Mouse (Mus musculus) megakaryocyte-erythroid progenitor cell, adult 5-6 weeks (primary cell): ENCODE results near the gene Asnsd1. TPM values are rescaled to one million over a fixed set of nuclear protein-coding genes. Genes with fewer than 3 reads are reported as not detected.
A peak's percentile ranks its signal among the peaks of the same experiment; 100 is the strongest.
"Not testable (repeated sequence)": the region's sequence is repeated elsewhere in the genome, so short reads cannot be mapped to it uniquely, and the experiment has no call there.

Source experiments
- ATAC-seq: replicated peaks from 2 replicates; pipeline ENCODE4 v1.8.0; 2016; ENCODE audit warnings: mild to moderate bottlenecking, inconsistent platforms; ENCODE audit not compliant: severe bottlenecking, poor library complexity, low FRiP score, low TSS enrichment
- total RNA-seq, 2 experiments: library from RNA; stranded (forward) in 1 of 2; stranded (reverse) in 1 of 2; fragments of 200-1000, 215-1000 nt in 1 of 2; fragments of >200 nt in 1 of 2; fragmentation: Nextera tagmentation in 1 of 2; gene quantifications; 2 replicates each; pipeline ENCODE4 v1.2.3; 2014 to 2017

Asnsd1 gene
- total RNA-seq (2014; fragmentation: Nextera tagmentation) (54.5 and 76.1 TPM in 2 replicates), total RNA-seq (2017) (79.9 and 85.0 TPM in 2 replicates)

DNA sequence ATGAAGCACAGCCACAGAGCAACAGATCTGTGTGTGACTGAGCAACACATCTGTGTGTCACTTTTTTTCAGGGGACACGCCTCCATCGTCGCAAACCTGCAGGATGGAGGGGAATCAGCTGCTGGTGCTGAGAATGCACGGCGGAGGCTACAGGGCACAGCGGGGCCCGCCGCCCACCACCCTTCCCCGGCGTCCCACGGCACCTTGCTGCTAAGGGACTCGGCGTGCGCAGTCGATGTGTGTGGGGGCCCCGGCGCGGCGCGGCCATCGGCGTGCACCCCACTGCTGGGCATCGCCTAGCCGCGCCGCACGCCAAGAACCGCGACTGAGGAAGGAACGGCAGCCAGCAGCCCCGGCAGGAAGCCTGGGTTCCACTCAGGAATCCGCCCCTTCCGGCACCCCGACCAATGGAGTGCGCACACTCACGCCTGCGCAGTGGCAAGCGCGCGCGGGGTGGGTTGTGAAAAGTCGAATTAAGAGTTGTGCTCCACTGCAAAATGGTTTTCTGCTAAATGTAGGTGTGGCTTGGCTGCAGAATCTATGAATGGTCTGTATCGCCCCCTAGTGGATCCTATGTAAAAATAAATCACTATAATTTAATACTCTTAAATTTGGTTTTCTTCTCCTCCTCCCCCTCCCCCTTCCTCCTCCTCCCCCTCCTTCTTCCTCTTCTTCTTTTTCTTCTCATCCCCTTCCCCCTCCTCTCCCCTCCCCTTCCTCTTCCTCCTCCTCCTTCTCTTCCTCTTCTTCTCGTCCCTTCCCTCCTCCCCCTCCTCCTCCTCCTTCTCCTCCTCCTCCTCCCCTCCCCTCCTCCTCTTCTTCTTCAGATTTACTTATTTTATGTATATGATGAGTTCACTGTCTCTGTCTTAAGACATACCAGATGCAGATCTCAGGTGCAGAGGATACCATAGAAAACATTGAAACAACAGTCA, at the start of gene Asnsd1, which contains the start of the genes Asdurf and Gm28551:
Asnsd1 (minus strand) TSS at position 426 of the 935 bp plus-strand sequence.
Asdurf (minus strand) TSS at position 293 of the 935 bp plus-strand sequence.
Gm28551 (minus strand) TSS at position 341 of the 935 bp plus-strand sequence.
- ATAC-seq = peak; percentile 100

GRCm38 (mm10) chr1:53393936-53394760, 41.6 kb upstream of the Asnsd1 start:
- ATAC-seq = not testable (repeated sequence)

- ATAC-seq = no peak
Measured at GRCm38 (mm10) chr1:53388762-53389161, 36.2 kb upstream of the Asnsd1 start.

DNA sequence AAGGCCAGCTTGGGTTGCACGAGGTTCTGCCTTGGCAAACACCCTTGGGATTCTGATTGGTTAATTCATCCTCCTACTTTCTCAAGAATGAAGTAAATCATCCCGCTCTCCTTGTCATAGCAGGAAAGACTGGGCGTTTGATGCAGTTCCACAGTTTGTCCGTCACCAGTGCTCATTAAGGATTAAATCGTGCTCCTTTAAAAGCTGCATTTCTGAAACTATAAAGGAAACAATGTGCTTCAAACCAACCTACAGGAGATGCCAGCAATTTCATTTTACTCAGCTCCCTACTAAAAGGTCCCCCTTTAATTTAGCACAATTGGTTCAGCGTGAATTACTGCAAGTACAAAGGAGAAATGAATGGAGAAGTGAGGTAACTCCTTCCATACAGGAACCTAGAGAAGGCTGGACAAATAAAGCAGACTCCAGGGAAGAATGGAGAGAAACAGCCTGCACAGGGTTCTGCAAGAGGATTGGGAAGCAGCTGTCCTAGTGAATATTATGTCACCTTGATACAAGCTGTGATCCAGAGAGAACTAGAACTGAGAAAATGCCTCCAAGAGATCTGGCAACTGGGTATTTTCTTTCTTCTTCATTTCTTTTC, 31.6 kb upstream of the Asnsd1 start:
- no peak for ATAC-seq

DNA sequence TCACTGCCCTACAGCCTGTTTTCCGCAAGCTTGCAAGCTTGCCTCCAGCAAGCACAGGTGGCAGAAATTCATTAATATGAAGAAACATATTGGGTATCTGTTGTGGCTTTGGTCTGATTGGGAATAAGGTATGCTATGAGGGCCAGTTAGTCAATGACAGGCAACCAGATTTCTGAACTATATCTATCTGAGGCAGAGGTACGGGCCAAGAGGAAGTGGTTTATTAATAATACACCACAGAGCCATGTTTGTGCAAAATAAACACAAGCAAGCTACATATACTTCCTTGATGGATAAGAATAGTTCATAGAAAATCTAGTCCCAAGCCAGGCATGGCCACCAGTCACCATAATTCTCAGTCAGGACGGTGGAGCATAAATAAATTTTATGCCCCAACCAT, 25.2 kb upstream of the Asnsd1 start:
- no peak for ATAC-seq

DNA sequence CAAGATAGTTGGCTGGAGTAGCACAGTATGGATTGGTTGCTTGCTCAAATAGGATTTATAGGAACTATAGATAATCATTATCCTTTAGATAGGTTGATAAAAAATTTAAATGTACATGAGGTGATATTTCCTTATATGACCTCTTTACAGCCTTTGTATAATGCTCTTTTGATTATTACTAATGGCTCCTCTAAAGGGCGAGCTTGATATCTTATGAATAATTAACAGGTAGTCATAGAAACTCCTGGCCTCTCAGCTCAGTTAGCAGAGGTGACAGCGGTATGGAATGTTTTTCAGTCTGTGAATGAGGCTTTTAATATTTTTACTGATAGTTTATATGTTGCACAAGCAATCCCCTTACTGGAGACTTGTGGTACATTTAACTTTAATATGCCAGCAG, 23.4 kb upstream of the Asnsd1 start:
- not testable (repeated sequence) for ATAC-seq

DNA sequence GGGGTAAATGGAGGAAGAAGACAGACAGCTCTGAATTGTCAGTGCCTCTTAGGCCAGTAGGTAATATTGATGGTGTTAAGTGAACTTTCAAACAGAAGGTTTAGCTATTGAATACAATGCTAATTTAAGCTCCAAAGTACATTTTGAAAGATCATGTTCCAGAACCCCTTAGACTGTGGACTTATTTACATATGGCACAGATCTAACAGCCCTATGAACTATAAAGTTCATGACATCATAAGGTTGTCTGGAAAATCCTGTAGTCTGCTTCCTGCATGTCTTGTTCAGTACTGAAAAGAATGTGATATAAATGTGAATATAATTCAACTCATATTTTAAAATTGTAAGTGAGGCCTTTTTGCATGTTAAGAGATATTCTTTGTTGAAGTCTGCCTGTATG, 6.4 kb upstream of the Asnsd1 start:
- no peak for ATAC-seq

GRCm38 (mm10) chr1:53341071-53341470, 11.5 kb downstream of the Asnsd1 start:
- no peak for ATAC-seq

DNA sequence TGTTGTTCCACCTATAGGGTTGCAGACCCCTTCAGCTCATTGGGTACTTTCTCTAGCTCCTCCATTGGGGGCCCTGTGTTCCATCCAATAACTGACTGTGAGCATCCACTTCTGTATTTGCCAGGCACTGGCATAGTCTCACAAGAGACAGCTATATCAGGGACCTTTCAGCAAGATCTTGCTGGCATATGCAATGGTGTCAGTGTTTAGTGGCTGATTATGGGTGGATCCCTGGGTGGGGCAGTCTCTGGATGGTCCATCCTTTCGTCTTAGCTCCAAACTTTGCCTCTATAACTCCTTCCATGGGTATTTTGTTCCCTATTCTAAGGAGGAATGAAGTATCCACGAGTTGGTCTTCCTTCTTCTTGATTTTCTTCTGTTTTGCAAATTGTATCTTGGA, 15.1 kb downstream of the Asnsd1 start:
- not testable (repeated sequence) for ATAC-seq

- no peak for ATAC-seq
Measured at GRCm38 (mm10) chr1:53335465-53335864, 17.1 kb downstream of the Asnsd1 start.

DNA sequence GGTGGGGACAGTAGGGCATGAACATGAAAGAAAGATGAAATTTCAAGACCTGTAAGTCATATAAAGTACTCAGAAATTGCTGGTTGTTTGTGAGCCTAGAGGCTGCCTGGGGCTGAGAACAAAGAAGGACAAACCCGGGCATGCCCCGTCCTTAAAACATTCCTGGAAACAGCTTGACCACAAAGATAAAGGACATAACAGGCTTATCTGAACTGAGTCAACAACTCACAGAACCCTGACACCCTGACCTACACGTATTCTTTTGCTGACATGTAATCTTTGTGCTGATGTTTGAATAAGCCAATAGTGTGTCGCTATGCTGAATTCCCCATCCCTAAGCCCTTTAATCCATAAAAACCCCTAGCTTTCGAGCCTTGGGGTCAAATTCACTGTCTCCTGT, 19.0 kb downstream of the Asnsd1 start:
- ATAC-seq = not testable (repeated sequence)

DNA sequence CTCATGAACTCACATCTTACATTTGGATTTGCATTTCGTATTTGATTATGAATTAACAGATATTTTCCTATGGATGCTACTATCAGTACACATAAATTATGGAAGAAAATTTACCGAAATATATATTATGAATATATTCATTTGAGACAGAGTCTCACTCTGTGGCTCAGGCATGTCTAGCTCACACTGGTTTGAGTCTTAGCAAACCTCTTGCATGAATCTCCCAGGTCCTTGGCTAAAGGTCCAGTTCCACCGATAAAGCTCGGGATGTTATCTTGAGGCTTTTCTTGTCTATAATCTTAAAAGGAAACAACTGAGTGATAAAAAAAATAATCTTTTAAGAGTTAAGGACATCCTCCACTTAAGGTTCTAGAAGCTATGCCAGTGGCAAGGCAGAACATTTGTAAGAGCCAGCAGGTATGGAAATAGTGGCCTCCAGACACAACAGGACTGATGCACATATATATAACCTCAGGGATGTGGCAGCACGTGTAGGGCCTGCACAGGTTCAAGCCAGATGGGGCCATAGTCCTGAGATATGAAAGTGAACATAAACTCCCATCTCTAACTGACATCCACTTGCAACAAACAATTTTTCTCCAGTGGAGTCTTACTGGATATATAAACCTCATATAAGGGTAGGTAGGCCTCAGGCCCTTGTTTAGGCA, 27.6 kb downstream of the Asnsd1 start:
- ATAC-seq = no peak

DNA sequence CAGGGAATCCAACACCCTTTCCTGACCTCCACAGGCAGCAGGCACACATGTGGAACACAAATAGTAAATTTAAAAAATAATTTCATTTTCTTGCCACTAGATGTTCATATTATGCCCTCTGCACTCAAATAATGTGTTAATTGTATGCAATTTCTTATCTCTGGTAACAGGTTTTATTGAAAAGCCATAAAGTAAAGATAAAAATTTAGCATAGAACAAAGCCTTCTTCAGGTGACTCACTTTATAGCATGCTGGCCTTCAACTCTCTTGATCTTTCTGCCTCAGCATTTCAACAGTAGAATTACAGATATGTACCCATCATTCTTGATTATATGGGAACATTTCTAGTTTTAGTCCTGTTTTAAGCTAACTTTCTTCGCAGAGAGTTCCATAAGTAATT, 28.3 kb downstream of the Asnsd1 start:
- peak; percentile 69 for ATAC-seq

DNA sequence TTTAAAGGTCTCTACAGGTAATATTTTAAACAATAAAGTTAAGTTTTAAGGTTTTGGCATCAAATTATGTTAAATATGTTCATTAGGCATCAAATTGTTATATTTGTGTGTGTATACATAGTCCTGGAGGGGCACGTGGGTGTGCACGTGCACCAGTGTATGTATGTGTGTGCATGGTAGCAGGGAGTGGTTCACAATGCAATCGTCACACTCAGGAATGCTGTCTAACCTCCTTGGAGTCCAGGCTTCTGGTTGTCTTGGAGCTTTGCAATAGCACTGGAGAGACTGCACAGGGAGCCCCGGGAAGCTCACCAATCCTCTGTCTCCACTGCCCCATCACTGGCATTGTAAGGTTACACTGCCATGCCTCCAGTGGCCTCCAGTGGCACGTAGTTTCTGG, 29.3 kb downstream of the Asnsd1 start:
- no peak for ATAC-seq

DNA sequence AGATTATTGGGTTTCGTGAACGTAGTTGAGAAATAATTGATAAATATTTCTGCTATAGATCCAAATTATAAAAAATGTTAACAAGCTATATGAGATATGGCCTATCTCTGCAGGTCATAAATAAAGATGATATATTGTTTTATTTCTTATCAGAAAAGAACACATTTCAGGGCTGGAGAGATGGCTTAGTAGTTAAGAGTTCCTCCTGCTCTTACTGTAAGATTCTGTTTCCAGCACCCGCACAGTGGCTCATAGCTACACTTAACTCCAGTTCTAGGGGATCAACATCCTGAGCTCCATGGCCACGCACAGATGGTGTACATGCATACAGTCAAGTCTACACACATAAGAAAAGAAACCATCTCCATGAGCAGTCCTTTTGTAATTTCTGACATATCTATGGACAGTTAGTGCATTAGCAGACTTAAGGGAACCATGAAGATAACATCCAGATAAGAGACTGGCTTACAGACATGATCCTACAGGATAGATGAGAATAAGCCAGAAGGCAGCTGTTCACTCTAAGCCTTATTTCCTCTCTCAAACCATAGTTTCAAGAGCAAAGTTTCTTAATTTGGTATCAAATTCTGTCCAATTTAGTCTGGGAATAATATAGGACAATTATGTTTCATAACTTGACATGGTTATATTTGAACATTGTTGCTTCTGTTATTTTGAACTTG, 30.7 kb downstream of the Asnsd1 start:
- peak; percentile 72 for ATAC-seq

GRCm38 (mm10) chr1:53312989-53313967, 39.3 kb downstream of the Asnsd1 start, which contains the start of gene Osgepl1:
Gene Osgepl1, plus strand, starts transcription at chr1:53313624.
- ATAC-seq = peak; percentile 99

DNA sequence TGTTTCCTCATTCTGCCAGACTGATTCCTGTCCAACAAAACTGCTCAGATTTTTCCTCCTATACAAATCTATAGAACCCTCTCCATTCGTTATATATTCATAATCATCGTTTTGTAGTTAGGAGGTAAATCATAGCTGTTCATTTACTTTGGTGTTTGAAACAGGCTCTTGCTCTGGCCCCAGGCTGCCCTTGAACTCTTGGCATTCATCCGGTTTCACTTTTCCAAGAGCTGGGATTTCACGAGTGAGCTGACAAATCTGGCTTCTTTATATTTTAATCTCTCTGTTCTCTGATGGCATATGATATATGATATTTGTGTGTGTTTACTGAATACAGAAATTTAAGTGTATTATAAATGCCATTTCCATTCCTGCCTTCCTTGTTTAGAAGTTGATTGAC, 52.0 kb downstream of the Asnsd1 start:
- ATAC-seq = no peak
